Mouse (Mus musculus) liver, adult 2 months (tissue): ENCODE measurements at regions not wholly inside any gene's neighbourhood (a gene's known extent, or its start where the extent isn't known, plus 50 kb on each side); places are given as distances from the start of the nearest gene placed in this dataset.

ENCODE experiments used
- DNase-seq: peaks from one replicate; pipeline ENCODE4 v3.0.0-alpha.2; 2011; ENCODE audit warnings: low read depth, low spot score; ENCODE audit errors: extremely low read depth
- H3K27ac ChIP-seq: fragments of 200-500 bp; replicated peaks from 2 replicates; pipeline ENCODE4 v1.5.1; 2012; ENCODE audit warnings: low read depth, mild to moderate bottlenecking, control low read depth, inconsistent platforms, low read length; ENCODE audit not compliant: insufficient read depth
- H3K27me3 ChIP-seq: fragments of 200-500 bp; 2 replicates; pipeline ENCODE4 v1.6.1; 2012; ENCODE audit warnings: mild to moderate bottlenecking, moderate library complexity, low read length, inconsistent platforms; ENCODE audit not compliant: control insufficient read depth, insufficient read depth
- H3K36me3 ChIP-seq: fragments of 200-500 bp; 2 replicates; pipeline ENCODE4 v1.6.1; 2012; ENCODE audit warnings: low read length, inconsistent platforms; ENCODE audit not compliant: control insufficient read depth, insufficient read depth
- H3K4me1 ChIP-seq: fragments of 200-500 bp; 2 replicates; pipeline ENCODE4 v1.6.1; 2011; ENCODE audit warnings: low read length; ENCODE audit not compliant: control insufficient read depth, insufficient read depth
- H3K4me3 ChIP-seq: fragments of 200-500 bp; 2 replicates; pipeline ENCODE4 v1.5.1; 2011; ENCODE audit warnings: low read depth, mild to moderate bottlenecking, control low read depth, low read length, moderate library complexity; ENCODE audit not compliant: insufficient read depth
- H3K79me2 ChIP-seq: fragments of 200-500 bp; 2 replicates; pipeline ENCODE4 v1.6.1; 2012; ENCODE audit warnings: inconsistent platforms, mild to moderate bottlenecking, low read length, moderate library complexity; ENCODE audit not compliant: control insufficient read depth, insufficient read depth
- H3K9ac ChIP-seq: fragments of 200-500 bp; 2 replicates; pipeline ENCODE4 v1.6.1; 2012; ENCODE audit warnings: low read depth, mild to moderate bottlenecking, control low read depth, inconsistent platforms, low read length
- CTCF ChIP-seq: fragments of 200-500 bp; IDR thresholded peaks from 2 replicates; pipeline ENCODE4 v1.5.1; 2011; ENCODE audit warnings: low read depth, low read length, control low read depth
- POLR2A ChIP-seq: fragments of 200-500 bp; IDR thresholded peaks from 2 replicates; pipeline ENCODE4 v1.6.1; 2011; ENCODE audit warnings: low read length, control low read depth; ENCODE audit not compliant: insufficient read depth; ENCODE audit errors: extremely low read depth
- WGBS: fragments of 180-500 bp; shearing (Covaris S2); methylation state at CpG from one replicate; pipeline ENCODE4 v1.1.7; 2018; 5-methylcytosine and 5-hydroxymethylcytosine counted together

DNA sequence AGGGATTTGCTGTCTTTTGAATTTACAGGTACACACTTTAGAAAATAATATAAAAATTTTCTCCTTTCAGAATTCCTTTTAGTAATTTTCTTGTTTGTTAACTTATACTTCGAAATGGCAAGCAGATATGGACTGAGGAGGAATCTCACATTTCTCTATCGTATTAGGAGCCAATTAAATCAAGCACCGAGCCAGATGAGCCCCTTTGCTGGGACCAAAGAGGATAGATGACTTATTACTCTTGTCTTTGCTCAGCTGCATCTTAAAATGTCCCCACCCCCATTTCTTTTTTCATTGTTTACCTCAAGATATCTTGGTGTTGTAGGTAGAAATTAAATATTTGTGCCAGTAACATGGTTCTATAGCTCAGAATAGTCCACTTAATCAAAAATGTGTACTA lies 247.7 kb upstream of the Rgmb start:
- no peak overlapping the region for H3K9ac ChIP-seq
- TF ChIP-seq POLR2A, result no peak
- TF ChIP-seq CTCF, result no peak
- H3K36me3 ChIP-seq, result no peaks in the 10 kb centered on the region
- no peaks in the 10 kb centered on the region for H3K4me1 ChIP-seq
- WGBS, result 66% methylated on average over 3 of the region's 3 CpGs
- DNase-seq, result no peak
- no peaks in the 10 kb centered on the region for H3K27me3 ChIP-seq
- H3K79me2 ChIP-seq, result no peaks in the 10 kb centered on the region
- H3K27ac ChIP-seq, result no peak overlapping the region
- H3K4me3 ChIP-seq, result no peak overlapping the region

DNA sequence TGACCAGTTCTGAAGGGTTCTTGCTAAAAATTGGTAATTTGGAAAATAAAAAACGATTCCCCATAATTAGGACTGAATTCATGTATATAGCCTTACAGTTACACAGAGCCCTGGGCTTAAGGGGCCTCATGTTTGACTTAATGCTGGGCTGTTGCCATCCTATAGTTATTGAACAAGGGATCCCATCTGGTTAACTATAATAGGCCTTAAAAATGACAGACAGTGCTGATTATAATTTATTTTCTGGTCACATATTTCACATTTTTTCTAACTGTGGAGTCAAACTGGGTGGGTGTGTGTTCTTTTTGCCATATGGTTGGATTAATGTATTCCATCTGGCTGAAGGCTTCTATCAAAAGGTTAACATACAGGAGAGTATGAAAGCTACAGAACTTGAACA lies 238.5 kb upstream of the Rgmb start:
- no peak overlapping the region for H3K4me3 ChIP-seq
- H3K36me3 ChIP-seq, result no peaks in the 10 kb centered on the region
- H3K79me2 ChIP-seq, result no peaks in the 10 kb centered on the region
- H3K27me3 ChIP-seq, result no peaks in the 10 kb centered on the region
- no peak for DNase-seq
- H3K4me1 ChIP-seq, result no peaks in the 10 kb centered on the region
- no peak overlapping the region for H3K9ac ChIP-seq
- H3K27ac ChIP-seq, result no peak overlapping the region
- 26% methylated on average over 1 of the region's 1 CpGs for WGBS
- no peak for TF ChIP-seq CTCF
- no peak for TF ChIP-seq POLR2A

DNA sequence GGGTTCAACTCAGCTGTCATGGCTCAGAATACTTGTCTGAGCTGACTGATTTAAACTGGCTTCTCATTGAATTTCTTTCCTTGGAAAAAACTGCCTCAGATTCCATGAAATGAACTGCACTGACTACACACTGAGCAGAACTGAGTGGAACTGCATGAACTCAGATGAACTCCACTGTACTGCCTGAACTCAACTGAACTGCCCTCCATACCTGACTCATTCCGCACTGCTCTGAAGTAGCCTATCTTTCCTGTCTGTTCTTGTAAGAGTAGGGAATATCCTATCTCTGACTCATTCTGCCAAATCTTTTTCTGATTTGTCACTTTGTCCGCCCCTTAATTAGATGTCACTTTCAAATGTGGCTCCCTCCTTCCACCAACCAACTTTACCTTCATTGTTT lies 237.0 kb upstream of the Rgmb start:
- WGBS, result 86% methylated on average over 2 of the region's 2 CpGs
- H3K9ac ChIP-seq, result no peak overlapping the region
- no peaks in the 10 kb centered on the region for H3K27me3 ChIP-seq
- H3K27ac ChIP-seq, result no peak overlapping the region
- H3K79me2 ChIP-seq, result no peaks in the 10 kb centered on the region
- no peak for TF ChIP-seq CTCF
- no peak for TF ChIP-seq POLR2A
- no peak overlapping the region for H3K4me3 ChIP-seq
- DNase-seq, result no peak
- no peaks in the 10 kb centered on the region for H3K36me3 ChIP-seq
- no peaks in the 10 kb centered on the region for H3K4me1 ChIP-seq

DNA sequence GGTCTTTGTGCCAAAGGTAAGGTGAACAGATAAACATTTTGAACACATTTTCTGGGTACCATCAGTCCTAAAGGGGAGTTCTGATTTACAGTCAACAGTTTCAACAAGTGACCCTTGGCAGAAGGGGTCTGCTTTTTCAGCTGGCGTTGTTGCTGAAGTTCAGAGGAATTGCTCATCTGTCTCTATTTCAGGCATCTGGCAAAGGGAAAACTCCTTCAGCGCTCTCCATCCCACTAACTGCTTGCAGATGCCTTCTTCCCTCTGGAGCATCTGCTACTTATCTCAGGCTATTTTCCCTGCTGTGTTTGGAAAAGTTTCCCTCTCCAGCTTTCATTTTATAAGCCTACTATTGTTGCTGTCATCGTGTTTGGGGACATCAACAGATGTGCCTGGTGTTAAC lies 223.6 kb upstream of the Rgmb start:
- DNase-seq, result no peak
- H3K4me3 ChIP-seq, result no peak overlapping the region
- H3K36me3 ChIP-seq, result no peaks in the 10 kb centered on the region
- no peak overlapping the region for H3K9ac ChIP-seq
- no peaks in the 10 kb centered on the region for H3K79me2 ChIP-seq
- WGBS, result 58% methylated on average over 3 of the region's 3 CpGs
- H3K27ac ChIP-seq, result no peak overlapping the region
- no peaks in the 10 kb centered on the region for H3K4me1 ChIP-seq
- H3K27me3 ChIP-seq, result no peaks in the 10 kb centered on the region
- TF ChIP-seq POLR2A (no peak), CTCF (no peak)

DNA sequence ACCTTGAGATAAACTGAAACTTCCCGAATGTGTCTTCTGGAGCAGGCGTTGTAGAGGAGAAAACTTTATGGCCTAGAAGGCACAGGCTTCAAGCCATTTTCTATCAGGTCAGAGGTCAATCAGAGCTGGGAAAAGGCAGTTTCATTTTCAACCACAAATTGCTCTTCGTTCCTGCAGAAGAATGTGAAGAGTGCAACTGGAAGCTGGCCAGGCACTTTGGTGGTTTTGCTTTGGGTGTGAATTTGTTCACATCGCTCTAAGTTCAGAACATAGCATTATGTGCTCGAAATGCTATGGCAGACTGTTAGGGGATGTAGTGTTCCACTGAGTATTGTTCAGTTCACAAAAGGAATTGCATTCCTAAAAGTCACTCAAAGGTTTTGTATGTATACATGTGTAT lies 220.9 kb upstream of the Rgmb start:
- TF ChIP-seq CTCF (no peak), POLR2A (no peak)
- no peak overlapping the region for H3K27ac ChIP-seq
- no peak overlapping the region for H3K9ac ChIP-seq
- H3K27me3 ChIP-seq, result no peaks in the 10 kb centered on the region
- H3K4me3 ChIP-seq, result no peak overlapping the region
- no peaks in the 10 kb centered on the region for H3K4me1 ChIP-seq
- H3K79me2 ChIP-seq, result no peaks in the 10 kb centered on the region
- WGBS, result 59% methylated on average over 5 of the region's 5 CpGs
- H3K36me3 ChIP-seq, result no peaks in the 10 kb centered on the region
- peak; percentile 36 for DNase-seq

DNA sequence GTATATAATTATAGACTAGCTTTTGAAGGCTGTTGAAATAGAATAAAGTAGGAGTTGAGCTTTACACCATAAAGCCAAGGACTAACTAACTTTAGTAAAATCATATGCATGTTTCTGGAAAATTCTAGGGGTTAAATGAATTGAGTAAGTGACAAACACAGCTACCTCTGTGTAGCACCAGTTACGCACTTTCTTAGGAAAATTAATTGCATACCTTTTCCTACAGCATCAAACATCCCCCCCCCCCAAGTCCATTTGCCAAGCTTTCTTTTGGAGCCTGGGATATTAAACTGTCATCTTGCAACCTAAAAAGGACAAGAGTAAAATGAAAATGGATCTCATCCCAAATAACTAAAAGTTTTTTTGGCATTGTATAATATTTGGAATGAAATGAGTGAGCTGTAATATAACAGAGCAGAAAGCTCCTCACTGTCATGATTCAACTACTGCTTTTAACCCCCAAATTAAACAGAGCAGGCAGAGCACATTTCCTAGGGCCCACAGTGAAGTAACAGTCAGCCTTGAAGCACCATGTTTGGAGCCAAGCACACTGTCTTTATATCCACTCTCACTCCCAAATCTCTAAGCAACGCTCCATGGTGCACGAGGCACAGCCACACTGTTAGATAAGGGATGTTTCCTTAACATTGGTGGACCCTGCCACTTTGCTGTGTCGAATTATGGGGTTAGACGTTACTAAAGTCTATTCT lies 210.9 kb upstream of the Rgmb start:
- no peak overlapping the region for H3K27ac ChIP-seq
- H3K4me3 ChIP-seq, result no peak overlapping the region
- WGBS, result 74% methylated on average over 5 of the region's 5 CpGs
- TF ChIP-seq CTCF (no peak), POLR2A (no peak)
- no peaks in the 10 kb centered on the region for H3K79me2 ChIP-seq
- no peak for DNase-seq
- H3K4me1 ChIP-seq, result no peaks in the 10 kb centered on the region
- no peaks in the 10 kb centered on the region for H3K36me3 ChIP-seq
- no peak overlapping the region for H3K9ac ChIP-seq
- no peaks in the 10 kb centered on the region for H3K27me3 ChIP-seq
